Mouse (Mus musculus) T-helper 2 cell (primary cell): ENCODE results near the gene Gm6676.
"Not testable (repeated sequence)": the region's sequence is repeated elsewhere in the genome, so short reads cannot be mapped to it uniquely, and the experiment has no call there.

ENCODE experiments used
- in situ Hi-C: fragments of 300-600 bp; cut with MboI, MseI; formaldehyde crosslinking; loops from one replicate; pipeline ENCODE4 v1.15.1; 2025; ENCODE audit warnings: high pct_unique_total_duplicates

Gene Gm6676

GRCm38 (mm10) chr14:7125312-7125711 is at the start of gene Gm6676:
Gene Gm6676 (minus strand): TSS chr14:7125412.
- in situ Hi-C loops, result not testable (repeated sequence)

GRCm38 (mm10) chr14:7174483-7174971 is 49.3 kb upstream of the Gm6676 start, which contains the start of gene Gm3512:
Gene Gm3512 (minus strand): TSS chr14:7174533.
- in situ Hi-C loops, result not testable (repeated sequence)

- in situ Hi-C loops, result not testable (repeated sequence)
These were observed 19.9 kb downstream of the Gm6676 start for GRCm38 (mm10) chr14:7105124-7105802.

GRCm38 (mm10) chr14:7100521-7100920 is 24.7 kb downstream of the Gm6676 start, which contains the start of gene Gm3696:
Gene Gm3696 (minus strand): TSS chr14:7100621.
- in situ Hi-C loops, result not testable (repeated sequence)
